Mouse (Mus musculus): ENCODE data around the gene Megf6. TPM values are rescaled to one million over a fixed set of nuclear protein-coding genes. Genes with fewer than 3 reads are reported as not detected.

Gene Megf6
- polyA plus RNA-seq, 1 experiment from 2014 or later: 8.8 TPM

DNA sequence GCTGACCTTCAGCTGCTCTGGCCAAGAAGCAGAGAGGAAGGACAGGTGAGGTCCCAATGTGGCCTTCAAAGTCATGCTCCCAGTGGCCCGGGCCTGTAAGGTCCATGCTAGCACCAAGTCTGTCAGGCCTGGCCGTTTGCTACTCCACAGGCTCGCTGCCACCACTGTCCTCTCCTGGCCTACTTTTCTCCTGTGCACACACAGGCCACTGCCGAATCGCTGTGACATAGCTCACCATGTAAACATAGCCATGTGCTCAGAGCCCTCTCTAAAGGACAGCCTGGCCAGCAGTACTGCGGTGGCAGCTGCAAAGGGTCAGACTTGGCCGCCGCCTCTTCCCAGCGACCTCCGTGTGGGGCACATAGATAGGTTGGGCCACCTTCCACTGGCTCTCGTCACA lies 16.4 kb upstream of the Megf6 start:
- no peaks in the 10 kb centered on the region for H3K27me3 ChIP-seq (ENCODE audit: control insufficient read depth, insufficient read depth, low read length)
- H3K4me2 ChIP-seq: no peak overlapping the region
- peaks cover 22% of the 10 kb centered on the region for H3K36me3 ChIP-seq (ENCODE audit: control insufficient read depth, insufficient read depth, low read length)
- H3K4me1 ChIP-seq (ENCODE audit: control insufficient read depth, insufficient read depth, low read length): peaks cover under 1% of the 10 kb centered on the region; the same call in 1 of the 2 replicates
- ATAC-seq (replicated peaks; ENCODE audit: insufficient number of reproducible peaks, low FRiP score, low TSS enrichment): no peak
- no peak overlapping the region for H3K9ac ChIP-seq (ENCODE audit: low read depth, low read length)
- no peak overlapping the region for H3K4me3 ChIP-seq (ENCODE audit: low read depth, low read length)
- WGBS (ENCODE audit: insufficient replicate concordance): 66% methylated on average over 11 of the region's 11 CpGs
- no peak overlapping the region for H3K27ac ChIP-seq (ENCODE audit: low read depth, low read length)
- no peaks in the 10 kb centered on the region for H3K9me3 ChIP-seq (replicated peaks; ENCODE audit: control insufficient read depth, low read length)

DNA sequence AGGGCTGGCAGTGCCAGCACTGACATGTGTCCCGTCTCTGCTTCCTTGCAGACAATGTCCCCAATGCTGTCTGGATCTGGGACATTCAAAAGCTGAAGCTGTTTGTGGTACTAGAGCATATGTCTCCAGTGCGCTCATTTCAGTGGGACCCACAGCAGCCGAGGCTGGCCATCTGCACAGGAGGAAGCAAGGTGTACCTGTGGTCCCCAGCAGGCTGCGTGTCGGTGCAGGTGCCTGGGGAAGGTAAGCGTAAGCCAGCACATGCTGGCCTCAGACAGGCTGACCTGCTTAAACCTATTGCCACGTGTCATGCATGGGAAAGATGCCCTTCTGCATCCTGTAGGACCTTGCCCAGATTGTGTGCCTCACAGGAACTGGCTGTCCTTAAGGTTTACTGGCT lies 14.5 kb upstream of the Megf6 start:
- 87% methylated on average over 7 of the region's 7 CpGs for WGBS (ENCODE audit: insufficient replicate concordance)
- Histone ChIP-seq H3K4me1 (ENCODE audit: control insufficient read depth, insufficient read depth, low read length) (peaks cover 9% of the 10 kb centered on the region), H3K4me3 (ENCODE audit: low read depth, low read length) (no peak overlapping the region), H3K4me2 (no peak overlapping the region), H3K9ac (ENCODE audit: low read depth, low read length) (no peak overlapping the region), H3K36me3 (ENCODE audit: control insufficient read depth, insufficient read depth, low read length) (peaks cover 22% of the 10 kb centered on the region), H3K27ac (ENCODE audit: low read depth, low read length) (no peak overlapping the region), H3K9me3 (replicated peaks; ENCODE audit: control insufficient read depth, low read length) (no peaks in the 10 kb centered on the region), H3K27me3 (ENCODE audit: control insufficient read depth, insufficient read depth, low read length) (no peaks in the 10 kb centered on the region)
- ATAC-seq (replicated peaks; ENCODE audit: insufficient number of reproducible peaks, low FRiP score, low TSS enrichment): no peak

GRCm38 (mm10) chr4:154157970-154158662 lies 12.4 kb upstream of the Megf6 start:
- peaks cover 18% of the 10 kb centered on the region for H3K36me3 ChIP-seq (ENCODE audit: control insufficient read depth, insufficient read depth, low read length)
- WGBS (ENCODE audit: insufficient replicate concordance): 93% methylated on average over 14 of the region's 14 CpGs
- H3K4me1 ChIP-seq (ENCODE audit: control insufficient read depth, insufficient read depth, low read length): peaks cover 15% of the 10 kb centered on the region

GRCm38 (mm10) chr4:154159002-154159401 lies 11.5 kb upstream of the Megf6 start:
- H3K27ac ChIP-seq (ENCODE audit: low read depth, low read length): no peak overlapping the region
- no peak overlapping the region for H3K9ac ChIP-seq (ENCODE audit: low read depth, low read length)
- H3K4me1 ChIP-seq (ENCODE audit: control insufficient read depth, insufficient read depth, low read length): peaks cover 15% of the 10 kb centered on the region
- peaks cover 16% of the 10 kb centered on the region for H3K36me3 ChIP-seq (ENCODE audit: control insufficient read depth, insufficient read depth, low read length)
- peak overlapping the region; percentile 87 for H3K4me2 ChIP-seq
- H3K9me3 ChIP-seq (replicated peaks; ENCODE audit: control insufficient read depth, low read length): no peaks in the 10 kb centered on the region
- no peaks in the 10 kb centered on the region for H3K27me3 ChIP-seq (ENCODE audit: control insufficient read depth, insufficient read depth, low read length)
- 17% methylated on average over 6 of the region's 6 CpGs for WGBS (ENCODE audit: insufficient replicate concordance)
- no peak for ATAC-seq (replicated peaks; ENCODE audit: insufficient number of reproducible peaks, low FRiP score, low TSS enrichment)
- H3K4me3 ChIP-seq (ENCODE audit: low read depth, low read length): no peak overlapping the region

More at GRCm38 (mm10) chr4:154157970-154158662, 12.4 kb upstream of the Megf6 start:
- H3K9ac ChIP-seq (ENCODE audit: low read depth, low read length): no peak overlapping the region
- H3K4me3 ChIP-seq (ENCODE audit: low read depth, low read length): no peak overlapping the region
- H3K27ac ChIP-seq (ENCODE audit: low read depth, low read length): no peak overlapping the region
- H3K9me3 ChIP-seq (replicated peaks; ENCODE audit: control insufficient read depth, low read length): no peaks in the 10 kb centered on the region
- H3K4me2 ChIP-seq: no peak overlapping the region
- H3K27me3 ChIP-seq (ENCODE audit: control insufficient read depth, insufficient read depth, low read length): no peaks in the 10 kb centered on the region
- no peak for ATAC-seq (replicated peaks; ENCODE audit: insufficient number of reproducible peaks, low FRiP score, low TSS enrichment)

GRCm38 (mm10) chr4:154159961-154160537 lies 10.5 kb upstream of the Megf6 start:
- Histone ChIP-seq H3K4me1 (ENCODE audit: control insufficient read depth, insufficient read depth, low read length) (peaks cover 15% of the 10 kb centered on the region), H3K36me3 (ENCODE audit: control insufficient read depth, insufficient read depth, low read length) (peaks cover 16% of the 10 kb centered on the region), H3K27ac (ENCODE audit: low read depth, low read length) (peak overlapping the region; percentile 84), H3K9ac (ENCODE audit: low read depth, low read length) (peak overlapping the region; percentile 87), H3K4me2 (peak overlapping the region; percentile 87), H3K9me3 (replicated peaks; ENCODE audit: control insufficient read depth, low read length) (no peaks in the 10 kb centered on the region), H3K27me3 (ENCODE audit: control insufficient read depth, insufficient read depth, low read length) (no peaks in the 10 kb centered on the region), H3K4me3 (ENCODE audit: low read depth, low read length) (peak overlapping the region; percentile 94)
- WGBS (ENCODE audit: insufficient replicate concordance): 2% methylated on average over 33 of the region's 47 CpGs
- ATAC-seq (replicated peaks; ENCODE audit: insufficient number of reproducible peaks, low FRiP score, low TSS enrichment): peak; percentile 61

DNA sequence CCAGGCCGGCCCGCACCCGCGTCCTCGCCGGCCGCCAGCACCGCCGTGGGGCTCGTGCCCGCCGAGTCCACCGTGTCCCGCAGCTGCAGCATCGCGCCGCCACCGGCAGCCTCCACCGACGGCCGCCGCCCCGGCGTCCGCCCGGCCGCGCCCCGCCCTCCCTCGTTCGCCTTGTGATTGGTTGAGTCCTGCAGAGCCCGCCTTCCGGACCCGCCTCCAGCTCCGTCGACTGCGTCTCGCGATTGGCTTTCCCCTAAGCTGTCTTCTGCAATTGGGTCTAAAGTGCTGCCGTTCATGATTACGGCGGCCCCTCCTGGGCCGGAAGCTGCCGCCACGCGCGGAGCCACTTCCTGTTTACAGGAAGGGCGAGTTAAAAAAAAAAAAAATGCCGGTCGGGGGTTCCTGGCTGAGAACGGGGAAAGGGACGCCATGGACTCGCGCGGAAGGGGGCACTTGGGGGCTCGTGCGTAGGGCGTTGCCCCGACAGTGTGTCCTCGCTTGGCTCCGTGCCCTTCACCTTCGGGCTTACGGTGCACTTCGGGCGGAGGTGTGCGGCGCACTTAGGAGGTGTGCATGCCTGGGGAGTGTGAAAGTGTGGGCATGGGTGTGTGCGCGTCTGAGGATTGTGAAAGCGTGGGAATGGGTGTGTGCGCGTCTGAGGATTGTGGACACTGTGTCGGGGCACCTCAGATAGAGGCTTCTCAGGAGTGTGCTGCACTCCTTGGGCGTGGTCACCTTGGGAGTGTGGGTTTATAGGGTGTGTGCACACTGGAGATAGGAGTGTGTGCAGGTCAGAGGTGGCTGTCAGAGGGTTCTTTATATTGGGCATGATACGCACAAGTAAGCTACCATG lies 9.8 kb upstream of the Megf6 start, which contains the start of gene Tprgl:
Gene Tprgl, minus strand, starts transcription at position 129 of the 853 bp plus-strand sequence.
- Histone ChIP-seq H3K4me2 (peak within 1 kb of the TSS; percentile 87), H3K36me3 (ENCODE audit: control insufficient read depth, insufficient read depth, low read length) (peaks cover 16% of the 10 kb centered on the region), H3K27ac (ENCODE audit: low read depth, low read length) (peak within 1 kb of the TSS; percentile 84), H3K4me3 (ENCODE audit: low read depth, low read length) (peak within 1 kb of the TSS; percentile 94), H3K9me3 (replicated peaks; ENCODE audit: control insufficient read depth, low read length) (no peaks in the 10 kb centered on the region), H3K9ac (ENCODE audit: low read depth, low read length) (peak within 1 kb of the TSS; percentile 87), H3K27me3 (ENCODE audit: control insufficient read depth, insufficient read depth, low read length) (no peaks in the 10 kb centered on the region), H3K4me1 (ENCODE audit: control insufficient read depth, insufficient read depth, low read length) (peaks cover 15% of the 10 kb centered on the region)
- WGBS (ENCODE audit: insufficient replicate concordance): 1% methylated on average over 58 of the region's 75 CpGs
- peak; percentile 92 for ATAC-seq (replicated peaks; ENCODE audit: insufficient number of reproducible peaks, low FRiP score, low TSS enrichment)

DNA sequence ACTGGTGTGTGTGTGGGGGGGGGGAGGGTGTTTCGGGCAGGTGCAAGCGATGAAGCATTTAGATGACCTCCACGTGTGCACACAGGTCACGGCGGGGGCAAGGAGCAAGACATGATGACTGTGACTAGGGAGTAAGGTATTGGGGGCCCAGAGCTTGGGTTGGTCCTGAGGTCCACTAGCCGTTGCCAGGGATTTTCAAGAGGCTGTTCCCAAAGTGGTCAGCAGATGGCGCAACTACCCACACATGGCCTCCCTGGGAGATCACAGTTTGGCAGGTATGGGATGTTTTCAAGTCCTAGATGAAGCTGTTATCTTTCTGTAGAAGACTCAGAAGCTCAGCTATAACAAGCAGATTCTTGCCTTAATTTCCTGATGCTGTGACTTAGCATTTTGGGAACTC lies 7.2 kb upstream of the Megf6 start:
- Histone ChIP-seq H3K36me3 (ENCODE audit: control insufficient read depth, insufficient read depth, low read length) (no peaks in the 10 kb centered on the region), H3K9ac (ENCODE audit: low read depth, low read length) (no peak overlapping the region), H3K27me3 (ENCODE audit: control insufficient read depth, insufficient read depth, low read length) (peaks cover under 1% of the 10 kb centered on the region; the same call in 1 of the 2 replicates), H3K4me2 (no peak overlapping the region), H3K27ac (ENCODE audit: low read depth, low read length) (no peak overlapping the region), H3K9me3 (replicated peaks; ENCODE audit: control insufficient read depth, low read length) (no peaks in the 10 kb centered on the region), H3K4me1 (ENCODE audit: control insufficient read depth, insufficient read depth, low read length) (peaks cover 15% of the 10 kb centered on the region), H3K4me3 (ENCODE audit: low read depth, low read length) (no peak overlapping the region)
- 15% methylated on average over 7 of the region's 7 CpGs for WGBS (ENCODE audit: insufficient replicate concordance)
- no peak for ATAC-seq (replicated peaks; ENCODE audit: insufficient number of reproducible peaks, low FRiP score, low TSS enrichment)

DNA sequence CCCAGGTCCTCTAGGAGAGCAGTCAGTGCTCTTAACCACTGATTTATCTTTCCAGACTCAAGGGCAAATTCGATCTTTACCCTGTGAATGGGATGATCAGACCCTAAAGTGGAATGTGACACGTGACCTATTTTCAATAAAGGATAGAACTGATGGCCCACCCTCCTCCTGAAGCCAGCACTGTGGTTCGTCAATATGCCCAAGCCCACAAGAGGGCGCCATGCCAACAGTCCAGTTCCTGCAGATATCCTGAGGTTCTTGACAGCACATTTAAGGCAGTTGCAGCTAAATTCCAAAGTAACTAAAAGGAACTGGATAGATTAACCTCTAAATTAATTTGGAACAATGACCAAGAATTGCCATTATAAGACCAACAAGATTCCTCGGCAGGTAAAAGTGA lies 3.5 kb upstream of the Megf6 start:
- H3K4me1 ChIP-seq (ENCODE audit: control insufficient read depth, insufficient read depth, low read length): peaks cover 19% of the 10 kb centered on the region
- 22% methylated on average over 5 of the region's 5 CpGs for WGBS (ENCODE audit: insufficient replicate concordance)
- no peak overlapping the region for H3K4me2 ChIP-seq
- H3K4me3 ChIP-seq (ENCODE audit: low read depth, low read length): no peak overlapping the region
- H3K27ac ChIP-seq (ENCODE audit: low read depth, low read length): no peak overlapping the region
- no peak for ATAC-seq (replicated peaks; ENCODE audit: insufficient number of reproducible peaks, low FRiP score, low TSS enrichment)
- H3K9me3 ChIP-seq (replicated peaks; ENCODE audit: control insufficient read depth, low read length): no peaks in the 10 kb centered on the region
- H3K9ac ChIP-seq (ENCODE audit: low read depth, low read length): no peak overlapping the region
- H3K27me3 ChIP-seq (ENCODE audit: control insufficient read depth, insufficient read depth, low read length): peaks cover 38% of the 10 kb centered on the region
- H3K36me3 ChIP-seq (ENCODE audit: control insufficient read depth, insufficient read depth, low read length): no peaks in the 10 kb centered on the region

Measured in heart, embryonic 11.5 days (tissue).